ENCODE assay signal across 8 mouse cellular contexts in the genomic region with DNA sequence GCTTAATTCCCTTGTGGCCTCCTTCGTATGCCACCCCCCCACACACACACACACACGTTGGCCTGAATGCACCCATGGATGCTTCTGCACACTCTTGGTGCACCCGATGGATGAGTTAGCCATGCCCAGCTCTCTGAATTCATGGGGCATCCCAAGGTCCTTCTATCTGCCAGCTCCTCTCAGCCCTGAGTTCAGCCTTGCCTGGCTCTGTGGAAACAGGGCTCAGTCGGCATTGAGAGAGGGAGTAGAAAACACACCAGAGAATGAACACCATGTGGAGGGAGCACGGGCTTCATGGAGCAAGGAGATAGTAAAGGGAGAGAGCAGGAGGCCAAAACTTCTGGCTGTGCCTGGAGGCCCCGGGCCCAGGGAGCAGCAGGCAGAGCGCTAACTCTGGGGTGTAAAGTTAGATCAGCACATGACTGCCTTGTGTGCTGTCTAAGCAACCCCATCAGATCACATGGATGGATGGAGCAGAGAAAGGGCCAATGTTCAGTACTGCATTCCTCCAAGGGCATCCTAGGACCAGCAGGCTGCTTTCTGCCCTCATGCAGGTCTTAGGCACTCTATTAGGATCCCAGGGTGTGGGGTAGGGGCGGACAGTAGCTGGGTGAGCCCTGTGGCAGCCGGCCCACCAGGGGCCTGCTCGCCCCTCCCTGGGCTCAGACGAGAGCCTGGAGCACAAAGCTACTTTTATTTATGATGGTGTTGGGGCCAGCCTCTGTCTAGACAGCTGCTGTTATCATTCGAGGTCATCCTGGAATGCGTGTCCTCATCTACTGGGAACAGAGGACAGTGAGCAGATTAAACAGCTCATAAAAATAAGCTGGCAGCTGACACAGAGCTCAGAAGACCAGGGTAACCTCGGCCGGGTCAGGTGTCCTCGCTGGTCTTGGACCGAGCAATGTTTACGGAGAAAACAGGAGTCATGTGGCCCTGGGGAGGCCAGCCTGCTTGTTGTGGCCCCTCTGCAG.
A peak's percentile ranks its signal among the peaks of the same experiment; 100 is the strongest.
DNase-seq lines count a peak whose midpoint lies in the region; ATAC-seq and TF ChIP-seq lines count a peak whose summit lies in the region.

No protein-coding gene starts in this region.

- H3K4me1 ChIP-seq in kidney, postnatal 0 days (replicated peaks; ENCODE audit: insufficient read depth, low read length) = peaks cover 24% of the 10 kb centered on the region
- 0 out of 2 replicates have a peak, but pooled peaks cover 6% of the 10 kb centered on the region for H3K4me1 ChIP-seq in midbrain, embryonic 13.5 days (replicated peaks)

- no peaks in the 10 kb centered on the region for H3K27me3 ChIP-seq in kidney, postnatal 0 days (ENCODE audit: insufficient read depth, low read length)
- H3K27me3 ChIP-seq in midbrain, embryonic 13.5 days = no peaks in the 10 kb centered on the region

- H3K4me3 ChIP-seq in kidney, postnatal 0 days (replicated peaks; ENCODE audit: low read depth, low read length) = no peak overlapping the region
- no peak overlapping the region for H3K4me3 ChIP-seq in midbrain, embryonic 13.5 days (replicated peaks)

- no peak for TF ChIP-seq CTCF in kidney, postnatal 0 days (IDR thresholded peaks at IDR 0.05; ENCODE audit: low read depth)

- WGBS in kidney, postnatal 0 days = 39% methylated on average over 18 of the region's 18 CpGs
- WGBS in midbrain, embryonic 13.5 days = 78% methylated on average over 18 of the region's 18 CpGs

- H3K9me3 ChIP-seq in kidney, postnatal 0 days (replicated peaks; ENCODE audit: low read length) = no peaks in the 10 kb centered on the region
- H3K9me3 ChIP-seq in midbrain, embryonic 13.5 days = no peaks in the 10 kb centered on the region

- peak; percentile 47 for DNase-seq in embryo, embryonic 10.5 days (ENCODE audit: low spot score)
- no peak for DNase-seq in embryo, embryonic 11 days
- DNase-seq in right cerebral cortex, adult 18-20 months = peak; percentile 33
- no peak for DNase-seq in right cerebral cortex, postnatal 14 days
- DNase-seq in kidney, postnatal 0 days (ENCODE audit: low spot score) = peak; percentile 65
- DNase-seq in yolk sac, embryonic 10.5 days (ENCODE audit: low spot score) = peak; percentile 38
- no peak for DNase-seq in thymus, postnatal 10 days (ENCODE audit: low spot score in 2 of 2)

- peak; percentile 45 for ATAC-seq in kidney, postnatal 0 days (replicated peaks; ENCODE audit: low FRiP score, low read depth)
- no peak for ATAC-seq in midbrain, embryonic 13.5 days

- no peak overlapping the region for H3K4me2 ChIP-seq in kidney, postnatal 0 days (ENCODE audit: low read length)
- no peak overlapping the region for H3K4me2 ChIP-seq in midbrain, embryonic 13.5 days (replicated peaks)

- no peaks in the 10 kb centered on the region for H3K36me3 ChIP-seq in kidney, postnatal 0 days (ENCODE audit: insufficient read depth, low read length)
- no peaks in the 10 kb centered on the region for H3K36me3 ChIP-seq in midbrain, embryonic 13.5 days

- H3K27ac ChIP-seq in kidney, postnatal 0 days = 0 out of 2 replicates have a peak overlapping the region, but pooled peaks have one; percentile 33
- no peak overlapping the region for H3K27ac ChIP-seq in midbrain, embryonic 13.5 days

- H3K9ac ChIP-seq in kidney, postnatal 0 days (ENCODE audit: low read depth, low read length) = no peak overlapping the region
- no peak overlapping the region for H3K9ac ChIP-seq in midbrain, embryonic 13.5 days (replicated peaks)

Comparison
In these comparisons a context has a peak if more than half of its experiments do, and no peak if none do; other contexts are left out.
1. DNase-seq: peak in embryo, embryonic 10.5 days (single experiment), right cerebral cortex, adult 18-20 months (single experiment), kidney, postnatal 0 days (single experiment) and yolk sac, embryonic 10.5 days (single experiment); none in embryo, embryonic 11 days (single experiment), right cerebral cortex, postnatal 14 days (single experiment) and thymus, postnatal 10 days (0 of 2).